Mouse (Mus musculus) yolk sac, embryonic 10.5 days (tissue): ENCODE results near the gene Ern1.
"Not testable (repeated sequence)": the region's sequence is repeated elsewhere in the genome, so short reads cannot be mapped to it uniquely, and the experiment has no call there.

Experiments
- DNase-seq: peaks from one replicate; pipeline ENCODE4 v3.0.0-alpha.2; 2017; ENCODE audit warnings: low spot score

Ern1 gene

DNA sequence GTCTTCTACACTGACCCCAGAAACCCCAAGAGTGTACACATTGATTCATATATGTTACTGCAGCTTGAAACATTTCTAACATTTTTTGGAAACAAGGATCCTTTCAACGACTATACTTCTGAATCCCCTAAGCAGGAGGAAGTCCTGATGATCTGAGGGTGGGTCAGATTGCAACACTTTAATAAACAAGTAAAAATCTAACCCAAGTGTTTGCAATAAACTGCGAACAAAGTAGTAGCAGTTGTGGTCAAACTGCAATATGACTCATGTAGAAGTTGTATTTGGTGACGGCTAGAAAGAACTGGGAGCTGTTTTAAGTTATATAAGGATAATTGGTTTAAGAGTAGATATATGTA, 7.1 kb downstream of the Ern1 start:
- no peak for DNase-seq

DNA sequence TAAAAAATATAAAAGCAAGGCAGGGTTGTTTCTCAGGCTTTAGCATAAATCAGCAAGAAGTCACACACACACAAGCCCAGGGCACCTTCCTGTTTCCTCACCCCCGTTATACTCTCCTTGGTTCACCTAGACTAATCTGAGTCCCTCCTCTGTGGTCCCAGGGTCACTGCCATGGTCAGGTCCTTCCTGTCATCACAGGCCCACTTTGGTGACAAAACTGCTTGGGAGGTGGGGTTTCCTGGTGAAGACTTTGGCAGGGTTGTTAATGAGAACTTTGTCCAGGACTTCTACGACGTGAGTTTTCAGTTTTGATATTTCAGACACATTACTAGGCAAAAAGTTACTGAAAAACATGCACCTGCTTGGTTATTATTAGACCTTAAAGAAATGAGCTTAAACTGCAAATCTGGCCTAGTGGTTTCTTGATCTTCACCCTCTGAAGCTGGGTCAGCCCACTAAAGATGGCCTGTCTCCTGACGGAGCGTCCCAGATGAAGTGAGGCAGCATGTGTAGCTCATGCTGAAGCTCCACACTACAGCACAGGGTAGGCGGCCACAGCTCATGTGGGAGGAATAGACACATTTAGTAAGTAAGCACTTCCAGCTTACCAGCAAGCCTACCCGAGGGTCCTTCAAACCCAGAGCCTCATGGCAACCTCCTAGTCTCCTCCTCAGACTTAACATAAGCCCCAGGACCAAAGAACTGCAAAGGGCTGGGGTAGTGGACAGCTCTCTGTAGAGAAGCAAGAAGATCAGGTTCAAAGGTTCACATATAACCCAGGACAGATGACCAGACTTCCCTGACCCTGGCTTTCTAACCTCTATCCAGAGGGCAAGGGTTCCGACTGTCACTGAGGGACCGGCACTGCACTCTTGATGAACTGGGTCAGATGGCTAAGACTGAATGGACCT, 7.8 kb downstream of the Ern1 start:
- DNase-seq, result no peak

DNA sequence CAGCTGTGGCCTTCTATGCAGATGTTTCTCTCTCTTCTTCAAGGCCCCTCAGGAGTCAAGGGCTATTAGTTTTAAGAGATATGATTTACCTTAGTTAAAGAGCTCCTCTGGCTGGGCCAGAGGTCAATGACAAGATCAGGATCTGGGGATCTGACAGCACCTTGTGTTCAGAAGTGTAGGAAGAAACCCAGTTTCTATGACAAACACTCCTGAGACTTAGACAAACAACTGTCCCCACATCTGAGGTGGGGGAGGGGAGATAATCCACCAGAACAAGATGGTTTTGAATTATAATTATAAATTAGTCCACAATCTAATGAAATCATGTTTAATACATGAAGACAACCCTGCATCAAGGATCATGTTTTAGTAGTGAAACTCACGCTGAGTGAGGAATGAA, 8.9 kb downstream of the Ern1 start:
- no peak for DNase-seq

DNA sequence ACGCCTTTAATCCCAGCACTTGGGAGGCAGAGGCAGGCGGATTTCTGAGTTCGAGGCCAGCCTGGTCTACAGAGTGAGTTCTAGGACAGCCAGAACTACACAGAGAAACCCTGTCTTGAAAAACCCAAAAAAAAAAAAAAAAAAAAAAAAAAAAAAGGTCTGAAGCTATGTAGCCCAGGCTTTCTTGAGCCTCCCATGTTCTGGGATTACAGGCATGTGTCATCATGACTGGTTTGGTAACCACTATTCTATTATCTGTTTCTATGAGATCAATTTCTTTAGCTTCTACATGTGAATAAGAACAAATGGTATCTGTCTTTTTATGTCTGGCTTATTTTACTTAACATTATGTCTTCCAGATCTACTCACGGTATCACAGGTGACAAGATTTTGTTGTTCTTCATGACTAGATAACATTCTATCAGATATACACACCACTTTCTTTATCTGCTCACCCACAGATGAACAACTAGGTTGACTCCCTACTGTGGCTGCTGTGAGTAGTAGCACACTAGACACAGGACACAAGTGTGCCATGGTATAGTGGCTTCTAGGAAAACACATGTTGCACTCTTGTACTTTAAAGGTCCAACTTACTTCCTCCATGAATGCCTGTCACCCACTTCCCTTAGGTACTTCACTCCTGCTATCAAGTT, 10.0 kb downstream of the Ern1 start:
- DNase-seq, result no peak

DNA sequence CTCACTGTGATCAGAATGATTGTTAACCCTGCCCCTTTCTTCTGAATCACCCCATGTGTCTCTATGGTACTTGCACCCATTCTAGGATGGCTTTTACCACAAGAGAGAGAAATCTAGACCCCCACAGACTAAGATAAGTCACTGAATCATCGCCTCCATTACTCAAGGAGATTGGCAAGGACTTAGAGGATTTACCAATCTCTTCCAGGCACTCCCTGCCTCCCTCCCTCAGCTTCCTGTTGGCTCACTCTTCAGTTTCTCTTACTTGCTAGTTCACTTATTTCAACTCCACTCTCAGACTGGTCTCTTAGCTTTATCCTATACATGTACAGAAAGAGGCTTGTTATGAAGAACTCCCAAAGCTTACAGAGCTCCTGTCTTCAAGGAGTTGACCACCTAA, 12.3 kb downstream of the Ern1 start:
- no peak for DNase-seq

DNA sequence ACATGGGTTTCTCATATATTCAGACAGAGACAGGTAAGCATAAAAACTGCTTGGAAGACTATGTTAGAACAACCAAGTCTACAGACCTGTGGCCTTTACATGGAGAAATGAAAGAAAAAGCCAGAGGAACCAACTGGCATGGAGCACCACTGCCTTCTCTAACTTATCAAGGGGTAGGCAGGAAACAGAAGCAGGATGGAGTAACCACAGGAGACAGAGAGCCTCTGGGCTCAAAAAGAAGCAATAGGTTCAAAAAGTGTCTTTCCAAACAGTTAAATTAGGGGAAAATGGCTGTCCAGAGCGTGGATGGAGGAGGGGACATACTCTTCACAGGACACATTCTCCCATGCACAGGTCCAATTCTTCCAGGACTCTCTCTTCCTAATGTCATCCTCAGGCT, 16.0 kb downstream of the Ern1 start:
- DNase-seq, result no peak

DNA sequence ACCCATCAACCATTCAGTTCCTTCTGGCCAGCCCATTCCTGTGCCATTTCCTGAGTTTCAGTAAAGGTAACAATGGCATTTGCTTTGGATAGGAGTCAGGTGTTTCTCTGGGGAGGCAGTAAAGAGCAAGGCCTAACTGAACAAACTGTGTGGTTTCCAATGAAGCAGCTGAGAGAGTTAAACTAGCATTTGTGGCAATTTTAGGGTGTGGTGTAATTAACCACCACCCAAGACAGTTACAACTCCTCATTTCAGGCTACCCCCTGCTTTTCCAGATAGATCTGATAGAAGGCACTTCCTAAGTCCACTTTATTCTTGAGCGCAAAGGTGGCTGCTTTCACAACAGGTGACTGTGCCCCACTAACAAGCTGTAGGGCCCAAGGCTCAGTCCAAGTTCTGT, 19.1 kb downstream of the Ern1 start:
- DNase-seq, result no peak

DNA sequence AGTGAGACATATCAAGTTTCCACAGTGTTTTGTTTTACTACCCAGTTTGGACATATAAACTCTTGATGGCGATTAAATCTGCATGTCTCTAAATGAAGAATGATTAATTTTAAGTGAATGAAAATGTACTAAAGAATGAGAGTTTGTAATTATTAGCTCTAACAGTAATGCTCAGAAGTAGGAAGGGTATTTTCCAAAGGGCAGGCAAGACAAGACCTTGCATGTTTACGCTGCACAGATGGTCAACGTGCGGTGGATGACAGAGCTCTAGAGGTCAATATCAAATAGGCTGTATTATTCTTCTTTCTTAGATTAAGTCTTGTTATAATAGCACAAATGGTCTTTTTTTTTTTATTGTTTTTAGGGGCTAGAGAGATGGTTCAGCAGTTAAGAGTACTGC, 21.7 kb downstream of the Ern1 start:
- DNase-seq, result no peak

DNA sequence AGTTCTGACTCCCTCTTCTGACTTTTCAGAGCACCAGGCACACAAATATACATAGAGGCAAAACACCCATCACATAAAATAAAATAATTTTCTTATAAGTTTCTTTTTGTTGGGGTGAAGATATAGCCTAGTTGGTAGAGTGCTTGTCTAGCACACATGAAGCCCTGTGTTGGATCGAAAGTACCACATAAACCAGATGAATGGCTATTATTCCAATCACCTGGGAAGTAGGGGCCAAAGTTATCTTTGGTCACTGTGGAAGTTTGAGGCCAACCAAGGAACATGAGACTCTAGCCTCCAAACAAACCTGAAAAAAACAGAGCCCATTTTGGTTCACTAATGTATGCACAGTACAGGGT, 22.1 kb downstream of the Ern1 start:
- no peak for DNase-seq

DNA sequence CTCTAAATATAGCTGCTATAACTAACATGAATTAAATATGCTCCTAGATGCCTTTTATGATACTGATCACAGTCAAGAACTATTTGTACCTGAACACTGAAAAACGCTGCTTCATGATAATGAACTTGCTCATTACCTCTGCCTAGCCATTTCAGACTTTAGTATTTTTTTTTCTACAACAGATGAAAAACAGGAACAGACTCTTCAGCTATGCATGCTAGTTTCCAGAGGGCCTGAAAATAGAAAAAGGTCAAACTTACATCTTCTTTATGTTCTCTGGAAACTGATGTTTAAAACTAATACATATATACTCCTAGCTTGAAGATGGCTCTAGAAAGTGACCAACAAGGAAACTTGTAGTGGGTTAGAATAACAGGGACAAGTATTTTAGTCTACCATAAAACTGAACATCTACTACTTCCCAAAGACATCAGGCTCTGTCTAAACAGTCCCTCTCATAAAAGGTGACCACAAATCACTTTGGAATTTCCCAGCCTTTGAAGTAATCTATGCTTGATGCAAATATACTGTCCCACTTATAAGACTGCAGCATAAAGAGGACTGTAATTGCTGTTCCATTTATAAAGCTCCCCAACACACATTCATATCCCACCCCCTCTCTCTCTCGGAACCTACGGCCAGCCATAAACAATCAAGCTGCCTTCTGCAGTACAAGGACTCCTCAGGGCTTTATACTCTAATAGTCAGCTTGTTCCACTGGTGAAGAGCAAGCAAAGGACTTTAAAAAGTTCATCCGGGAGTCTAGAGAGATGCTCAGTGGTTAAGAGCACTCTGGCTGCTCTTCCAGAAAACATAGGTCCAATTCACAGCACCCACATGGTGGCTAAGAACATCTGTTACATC, 22.7 kb downstream of the Ern1 start:
- no peak for DNase-seq

DNA sequence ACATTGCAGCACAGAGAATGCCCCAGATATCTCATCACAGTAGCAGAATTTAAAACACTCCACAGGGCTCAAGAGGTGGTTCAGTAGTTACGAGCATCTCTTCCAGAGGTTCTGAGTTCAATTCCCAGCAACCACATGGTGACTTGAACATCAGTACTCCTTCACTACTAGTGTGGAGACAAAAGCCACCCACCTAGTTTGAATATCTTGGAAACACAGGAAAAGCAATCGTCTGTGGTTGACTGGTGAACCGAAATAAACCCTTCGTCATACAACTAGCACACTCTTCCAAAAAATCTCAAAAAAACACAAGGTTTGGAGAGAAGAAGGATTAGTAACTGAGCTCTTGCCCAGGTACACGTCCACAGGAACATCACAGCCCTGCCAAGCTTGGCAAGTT, 23.8 kb downstream of the Ern1 start:
- no peak for DNase-seq

DNA sequence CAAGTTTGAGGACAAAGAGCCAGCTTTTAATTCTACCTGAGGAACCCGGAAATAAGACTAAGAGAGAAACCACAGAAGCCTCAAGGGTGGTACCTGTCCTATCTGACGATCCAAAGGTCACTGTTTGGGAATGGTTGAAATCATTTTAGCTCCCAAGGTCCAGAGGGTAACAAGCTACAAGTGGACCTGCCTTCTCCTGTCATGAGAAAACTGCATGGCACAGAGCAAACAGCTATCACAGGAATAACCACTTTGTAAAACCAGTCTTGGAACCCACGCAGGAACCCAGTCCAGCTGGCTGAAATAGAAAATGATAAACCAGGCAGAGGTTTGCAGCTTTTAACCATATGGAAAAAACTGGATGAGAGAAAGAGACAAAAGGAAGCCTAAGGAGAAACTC, 25.3 kb downstream of the Ern1 start:
- peak; percentile 31 for DNase-seq

DNA sequence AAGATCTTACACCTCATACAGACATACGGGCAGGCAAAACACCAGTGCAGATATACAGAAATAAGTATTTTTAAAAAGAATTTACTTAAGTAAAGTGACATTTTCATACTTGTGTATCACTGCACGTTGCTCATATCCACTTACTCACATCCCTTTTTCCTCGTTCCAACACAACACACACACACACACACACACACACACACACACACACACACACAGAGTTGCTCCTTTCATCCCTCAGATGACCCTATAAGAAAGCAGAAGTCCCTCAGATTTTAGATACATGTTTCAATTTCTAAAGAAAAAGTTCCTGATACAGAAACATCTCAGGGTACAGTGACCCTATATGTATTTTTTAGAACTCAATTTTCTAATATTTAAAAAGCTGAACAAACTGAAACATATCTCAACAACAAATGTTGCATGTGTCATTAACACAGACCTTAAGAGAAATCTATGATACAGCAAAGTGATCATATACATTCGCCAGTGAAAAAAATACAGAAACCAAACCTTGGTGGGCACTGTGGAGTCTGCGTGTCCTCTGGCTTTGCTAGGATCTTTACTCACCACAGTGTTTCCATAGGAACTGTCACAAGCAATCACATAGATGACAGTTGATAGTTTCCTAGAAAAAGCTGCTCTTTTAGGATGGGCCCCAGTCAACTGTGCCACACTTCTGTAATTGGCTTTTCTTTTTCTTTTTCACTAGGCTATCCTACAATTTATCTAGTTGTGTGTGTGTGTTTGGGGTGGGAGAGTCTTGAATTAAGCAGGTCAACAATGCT, 26.3 kb downstream of the Ern1 start:
- DNase-seq, result no peak

DNA sequence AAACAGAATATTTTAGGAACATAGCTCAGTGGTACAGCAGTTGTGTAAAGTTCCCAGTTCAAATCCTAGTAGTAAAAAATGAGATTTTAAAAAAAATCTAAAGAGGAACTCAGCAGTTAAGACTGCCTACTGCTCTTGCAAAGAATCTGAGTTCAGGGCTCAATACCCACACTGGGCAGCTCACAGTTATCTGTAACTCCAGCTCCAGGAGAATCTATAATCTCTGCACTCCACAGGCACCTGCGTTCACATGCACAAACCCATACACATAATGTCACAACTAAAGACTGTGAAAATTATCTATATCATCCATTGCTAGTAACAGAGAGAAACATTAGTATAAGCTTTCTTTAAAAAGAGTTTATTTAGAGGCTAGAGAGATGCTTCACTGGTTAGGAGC, 27.0 kb downstream of the Ern1 start:
- no peak for DNase-seq

DNA sequence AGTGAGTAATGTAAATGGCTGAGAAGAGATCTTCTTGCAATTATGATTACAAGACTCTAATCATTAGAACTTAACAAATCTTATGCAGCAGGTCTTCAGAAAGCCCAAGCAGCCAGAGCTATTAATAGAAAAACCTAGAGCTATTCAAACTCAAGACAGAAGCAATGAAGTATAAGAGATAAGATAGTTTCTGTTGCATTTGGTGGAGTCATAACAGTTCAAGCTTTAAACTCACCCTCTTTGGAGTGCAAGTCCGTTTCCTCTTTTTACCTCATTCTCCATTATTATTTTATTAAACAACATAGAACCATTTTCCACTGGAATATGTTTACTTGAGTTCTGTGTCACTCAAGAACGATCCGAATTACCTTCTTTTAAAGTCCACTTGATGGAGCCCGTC, 29.1 kb downstream of the Ern1 start:
- no peak for DNase-seq

DNA sequence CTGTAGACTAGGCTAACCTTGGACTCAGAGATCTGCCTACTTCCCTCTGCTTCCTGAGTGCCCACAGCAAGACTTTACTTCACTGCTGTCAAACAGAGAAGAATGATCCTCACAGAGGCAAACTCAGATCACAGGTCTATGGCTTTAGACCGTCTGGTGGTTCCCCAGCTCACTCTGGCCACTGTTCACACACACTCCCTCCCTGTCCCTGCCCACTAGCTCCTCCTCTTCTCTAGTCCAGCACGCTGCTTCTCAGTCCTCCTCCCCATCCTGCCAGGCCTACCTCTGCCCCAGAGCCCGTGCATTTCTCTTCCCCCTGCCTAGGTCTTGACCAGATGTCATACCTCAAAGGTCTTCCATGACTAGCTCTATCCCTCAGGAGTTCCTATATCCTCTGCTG, 44.0 kb downstream of the Ern1 start:
- no peak for DNase-seq

DNA sequence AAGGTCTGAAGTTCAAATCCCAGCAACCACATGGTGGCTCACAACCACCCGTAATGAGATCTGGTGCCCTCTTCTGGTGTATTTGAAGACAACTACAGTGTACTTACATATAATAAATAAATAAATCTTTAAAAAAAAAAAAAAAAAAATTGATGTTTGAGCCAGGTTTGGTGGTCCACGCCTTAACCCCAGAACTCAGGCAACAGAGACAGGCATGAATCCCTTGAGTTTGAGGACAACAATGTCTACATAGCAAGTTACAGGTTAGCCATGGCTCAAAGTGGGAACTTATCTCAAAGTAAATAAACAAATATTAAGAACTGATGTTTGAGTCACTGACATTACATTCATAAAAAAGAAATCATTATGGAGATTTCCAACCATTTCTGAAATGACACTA, 45.1 kb downstream of the Ern1 start:
- DNase-seq, result not testable (repeated sequence)

DNA sequence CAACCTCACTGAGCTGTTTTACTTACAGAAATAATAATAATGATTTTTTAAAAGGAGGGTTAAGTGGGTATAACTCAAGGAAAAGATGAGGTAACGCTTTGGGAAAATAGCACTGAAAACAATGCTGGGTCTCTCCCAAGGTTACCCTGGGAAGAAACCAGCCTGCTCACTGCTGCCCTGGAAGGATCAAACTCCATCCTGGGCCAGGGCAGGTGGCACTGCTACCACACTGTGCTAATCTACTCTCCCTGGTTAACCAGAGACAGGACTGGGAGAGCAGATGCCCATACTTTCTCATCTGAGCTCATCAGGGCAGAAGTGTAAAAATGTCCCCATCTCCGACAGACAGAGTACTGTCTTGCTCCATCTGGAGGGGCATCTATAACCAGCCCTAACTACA, 47.3 kb downstream of the Ern1 start:
- no peak for DNase-seq

DNA sequence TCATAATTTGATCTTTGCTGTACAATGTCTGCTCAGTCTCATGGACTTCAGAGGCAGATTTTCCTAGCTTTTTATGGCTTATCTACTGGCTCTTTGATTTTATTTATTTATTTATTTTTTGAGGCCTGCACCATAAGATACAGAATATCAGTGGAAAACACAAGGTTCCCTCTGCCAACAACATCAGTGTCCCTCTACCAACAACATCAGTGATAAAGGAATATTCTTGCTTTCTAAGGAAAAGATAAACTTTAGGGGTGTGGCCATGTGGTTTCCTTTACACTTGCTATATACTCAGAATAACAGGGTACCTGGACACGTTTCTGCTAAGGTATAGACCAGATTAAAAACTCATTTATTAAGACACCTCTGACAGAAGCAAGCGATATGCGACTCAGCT, 48.3 kb downstream of the Ern1 start:
- DNase-seq, result no peak

DNA sequence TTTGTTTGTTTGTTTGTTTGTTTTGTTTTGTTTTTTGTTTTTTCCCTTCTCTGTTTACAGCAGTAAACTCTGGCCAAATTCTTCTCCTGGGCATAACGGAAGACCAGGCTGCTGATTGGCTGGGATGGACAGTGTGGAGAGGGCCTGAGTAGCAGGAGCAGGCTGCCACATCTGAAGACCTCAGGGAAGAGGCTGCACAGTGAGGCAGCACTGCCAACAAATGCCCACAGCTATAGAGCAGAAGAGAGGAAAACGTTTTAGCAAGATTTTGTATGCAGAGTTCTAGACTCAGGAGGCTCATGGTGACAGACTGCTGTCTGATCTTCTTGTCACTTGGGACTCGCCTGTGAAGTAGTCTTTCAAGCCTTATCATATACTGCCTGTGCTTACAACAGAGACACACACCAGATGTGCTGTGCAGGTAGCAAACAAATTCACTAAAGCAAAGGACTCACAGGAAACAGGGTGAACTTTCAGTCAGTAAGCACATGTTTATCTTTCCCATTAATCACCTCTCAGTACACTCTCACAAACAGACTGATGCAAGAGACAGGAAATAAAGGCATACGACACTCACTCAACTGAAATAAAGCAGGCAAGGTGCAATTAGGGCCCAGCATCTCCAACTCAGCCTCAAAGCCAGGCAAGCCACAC, 49.0 kb downstream of the Ern1 start:
- no peak for DNase-seq

DNA sequence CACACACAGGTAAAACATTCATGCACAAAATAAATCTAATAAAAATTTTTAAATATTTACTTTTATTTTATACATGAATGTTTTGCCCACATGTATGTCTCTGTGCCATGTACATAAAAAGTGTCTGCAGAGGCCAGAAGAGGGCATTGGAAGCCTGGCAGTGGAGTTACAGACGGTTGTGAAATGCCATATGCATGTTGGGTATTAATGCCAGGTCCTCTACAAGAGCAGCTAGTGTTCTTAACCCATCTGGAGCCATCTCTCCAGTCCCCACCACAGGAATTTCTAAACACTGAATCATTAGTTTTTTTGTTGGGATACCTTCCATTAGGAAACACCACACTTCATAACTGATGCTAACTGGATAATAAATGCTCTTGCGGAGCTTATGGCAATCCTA, 50.1 kb downstream of the Ern1 start:
- no peak for DNase-seq

DNA sequence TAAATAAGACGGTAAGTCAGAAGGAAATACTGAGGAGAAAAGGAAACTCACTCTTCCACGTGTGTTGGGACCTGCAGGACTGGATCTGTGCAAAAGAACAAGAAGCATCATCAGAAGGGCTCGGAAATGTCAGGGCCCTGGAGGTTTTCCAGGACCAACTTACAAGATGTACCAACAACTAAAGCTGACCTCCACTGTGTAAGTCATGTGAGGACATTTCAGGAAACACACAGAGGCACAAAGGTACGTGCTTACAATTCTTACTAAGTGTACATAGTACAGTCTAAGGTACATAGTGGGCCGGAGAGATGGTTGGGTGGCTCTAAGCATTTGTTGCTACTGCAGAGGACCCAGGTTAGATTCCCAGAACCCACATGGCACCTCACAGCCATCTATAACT, 50.6 kb downstream of the Ern1 start:
- no peak for DNase-seq
